Mouse (Mus musculus) liver, embryonic 11.5 days (tissue): ENCODE measurements around the gene Dclk1. TPM values are rescaled to one million over a fixed set of nuclear protein-coding genes. Genes with fewer than 3 reads are reported as not detected.

Experiments used
- ATAC-seq: fragments of 200-750 bp; cut with Nextera tagmentation; replicated peaks from 2 replicates; pipeline ENCODE4 v1.8.0; 2017; ENCODE audit warnings: moderate number of reproducible peaks, mild to moderate bottlenecking, moderate TSS enrichment, moderate library complexity; ENCODE audit not compliant: low FRiP score
- DNase-seq: peaks from one replicate; pipeline ENCODE4 v3.0.0-alpha.2; 2017; ENCODE audit warnings: low spot score
- H3K27ac ChIP-seq: fragments of 300-500 bp; sonication (generic); 2 replicates; pipeline ENCODE4 v1.5.1; 2014; ENCODE audit warnings: mild to moderate bottlenecking, low read depth, low read length, control low read depth
- H3K27me3 ChIP-seq: fragments of 300-500 bp; sonication (generic); replicated peaks from 2 replicates; pipeline ENCODE4 v1.6.1; 2014; ENCODE audit warnings: low read length, mixed read lengths; ENCODE audit not compliant: control insufficient read depth, insufficient read depth
- H3K36me3 ChIP-seq: fragments of 300-500 bp; sonication (generic); 2 replicates; pipeline ENCODE4 v1.6.1; 2014; ENCODE audit warnings: mild to moderate bottlenecking, low read length, moderate library complexity, mixed read lengths; ENCODE audit not compliant: control insufficient read depth, insufficient read depth
- H3K4me1 ChIP-seq: fragments of 300-500 bp; sonication (generic); replicated peaks from 2 replicates; pipeline ENCODE4 v1.6.1; 2014; ENCODE audit warnings: low read length, mixed read lengths; ENCODE audit not compliant: control insufficient read depth, insufficient read depth
- H3K4me2 ChIP-seq: fragments of 300-500 bp; sonication (generic); 2 replicates; pipeline ENCODE4 v1.6.1; 2014; ENCODE audit warnings: mild to moderate bottlenecking, control low read depth, moderate library complexity
- H3K4me3 ChIP-seq: fragments of 300-500 bp; sonication (generic); 2 replicates; pipeline ENCODE4 v1.5.1; 2014; ENCODE audit warnings: low read depth, low read length, control low read depth
- H3K9ac ChIP-seq: fragments of 300-500 bp; sonication (generic); 2 replicates; pipeline ENCODE4 v1.6.1; 2014; ENCODE audit warnings: low read depth, low read length, control low read depth
- H3K9me3 ChIP-seq: fragments of 300-500 bp; sonication (generic); 2 replicates; pipeline ENCODE4 v1.6.1; 2016; ENCODE audit warnings: low read length, inconsistent platforms, mixed read lengths; ENCODE audit not compliant: control insufficient read depth
- WGBS: fragments of 180-500 bp; shearing (Covaris S2); extraction: QIAGEN DNeasy Blood & Tissue Kit; methylation state at CpG from one replicate; pipeline ENCODE4 v1.1.7; 2014; 5-methylcytosine and 5-hydroxymethylcytosine counted together
- polyA plus RNA-seq: library from polyadenylated mRNA; unstranded; fragments of >200 nt; fragmentation: Nextera tagmentation; extraction: Ambion mirVana; gene quantifications from 2 replicates; pipeline ENCODE4 v1.2.1, GENCODE M21; 2014

Dclk1 gene
- polyA plus RNA-seq, 1 experiment from 2014 or later: 3.3 TPM

DNA sequence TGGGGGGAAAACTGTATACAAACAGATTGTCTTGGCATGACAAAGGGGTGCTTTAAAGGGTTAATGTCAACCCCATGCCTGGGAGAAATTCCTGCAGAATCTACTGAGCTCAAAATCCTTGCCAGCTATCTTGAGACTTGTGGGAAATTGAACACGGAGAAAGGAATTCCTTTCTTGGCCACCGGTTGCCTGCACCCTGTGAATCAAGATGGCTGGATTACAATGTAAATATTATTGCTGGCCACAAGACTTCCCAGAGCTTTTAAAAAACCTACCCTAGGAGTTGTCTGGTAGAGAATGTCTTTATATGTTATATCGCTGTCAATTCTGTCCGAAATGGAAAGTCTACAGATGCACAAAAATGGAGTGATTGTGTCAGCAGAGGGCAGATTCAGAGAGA, 28.4 kb upstream of the Dclk1 start:
- Histone ChIP-seq H3K4me2 (no peak overlapping the region), H3K27me3 (no peaks in the 10 kb centered on the region), H3K9me3 (no peaks in the 10 kb centered on the region), H3K4me1 (no peaks in the 10 kb centered on the region), H3K36me3 (no peaks in the 10 kb centered on the region), H3K27ac (no peak overlapping the region), H3K4me3 (no peak overlapping the region), H3K9ac (no peak overlapping the region)
- WGBS: 63% methylated on average over 4 of the region's 4 CpGs
- DNase-seq (no peak), ATAC-seq (no peak)

DNA sequence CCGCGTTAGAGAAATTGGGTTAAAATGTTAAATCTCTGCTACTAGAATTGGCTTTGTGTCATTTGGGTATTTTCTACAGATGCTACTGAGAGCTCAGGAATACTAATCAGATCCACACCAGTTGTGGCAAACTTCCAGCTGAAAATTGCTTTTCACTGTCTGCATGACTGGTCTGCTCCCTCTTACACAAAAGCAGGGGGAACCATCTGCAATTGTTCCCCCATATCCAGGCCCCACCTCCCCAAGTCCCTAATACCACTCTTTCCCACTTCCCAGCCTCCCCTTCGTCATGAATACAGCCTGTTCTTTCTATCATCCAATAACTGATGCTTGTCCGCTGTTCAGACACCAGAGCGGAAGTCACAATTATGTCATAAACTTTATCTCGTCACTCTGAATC, 27.8 kb upstream of the Dclk1 start:
- Histone ChIP-seq H3K9ac (no peak overlapping the region), H3K4me1 (no peaks in the 10 kb centered on the region), H3K9me3 (no peaks in the 10 kb centered on the region), H3K27me3 (no peaks in the 10 kb centered on the region), H3K4me2 (no peak overlapping the region), H3K36me3 (no peaks in the 10 kb centered on the region), H3K27ac (no peak overlapping the region), H3K4me3 (no peak overlapping the region)
- DNase-seq (no peak), ATAC-seq (no peak)
- 81% methylated on average over 6 of the region's 6 CpGs for WGBS

DNA sequence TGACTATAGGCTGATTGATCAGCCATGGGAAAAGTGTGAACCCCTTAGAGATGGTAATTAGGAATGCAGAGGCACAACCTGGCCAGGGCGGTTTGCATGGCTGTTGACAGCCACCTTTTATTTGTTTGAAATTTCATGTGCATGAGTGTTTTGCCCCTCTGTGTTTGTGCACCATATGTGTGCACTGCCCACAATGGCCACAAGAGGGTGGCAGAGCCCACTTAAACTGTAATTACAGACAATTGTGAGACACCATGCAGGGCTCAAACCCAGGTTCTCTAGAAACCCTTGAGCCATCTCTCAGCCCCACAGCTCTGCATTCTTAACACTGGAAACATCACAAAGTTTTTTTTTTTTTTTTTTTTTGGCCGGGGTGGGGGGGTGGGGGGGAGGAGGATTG, 19.7 kb upstream of the Dclk1 start:
- DNase-seq (no peak), ATAC-seq (no peak)
- H3K4me2 ChIP-seq: no peak overlapping the region
- WGBS: 87% methylated on average over 2 of the region's 2 CpGs
- no peaks in the 10 kb centered on the region for H3K4me1 ChIP-seq
- no peaks in the 10 kb centered on the region for H3K36me3 ChIP-seq
- H3K27me3 ChIP-seq: no peaks in the 10 kb centered on the region
- no peak overlapping the region for H3K4me3 ChIP-seq
- no peak overlapping the region for H3K27ac ChIP-seq
- no peak overlapping the region for H3K9ac ChIP-seq
- H3K9me3 ChIP-seq: no peaks in the 10 kb centered on the region

DNA sequence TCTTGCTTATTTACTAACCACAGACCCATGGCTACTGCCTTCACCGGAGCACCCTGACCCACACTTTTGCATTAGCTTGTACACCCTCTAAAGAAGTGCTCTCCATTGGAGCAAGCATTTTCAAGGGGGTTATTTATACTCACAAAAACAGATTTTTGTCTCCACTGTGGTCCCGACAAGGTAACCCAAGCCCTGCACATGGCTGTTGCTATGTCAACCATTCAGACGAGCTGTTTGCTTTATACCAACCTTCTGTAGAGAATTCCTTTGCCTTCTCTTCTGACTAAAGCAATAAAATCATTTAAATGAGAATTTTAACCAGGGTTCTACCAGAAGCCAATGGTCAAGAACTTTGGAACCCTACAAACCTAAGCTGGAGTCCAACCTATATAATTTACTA, 18.3 kb upstream of the Dclk1 start:
- no peaks in the 10 kb centered on the region for H3K9me3 ChIP-seq
- 87% methylated on average over 3 of the region's 3 CpGs for WGBS
- no peak for ATAC-seq

DNA sequence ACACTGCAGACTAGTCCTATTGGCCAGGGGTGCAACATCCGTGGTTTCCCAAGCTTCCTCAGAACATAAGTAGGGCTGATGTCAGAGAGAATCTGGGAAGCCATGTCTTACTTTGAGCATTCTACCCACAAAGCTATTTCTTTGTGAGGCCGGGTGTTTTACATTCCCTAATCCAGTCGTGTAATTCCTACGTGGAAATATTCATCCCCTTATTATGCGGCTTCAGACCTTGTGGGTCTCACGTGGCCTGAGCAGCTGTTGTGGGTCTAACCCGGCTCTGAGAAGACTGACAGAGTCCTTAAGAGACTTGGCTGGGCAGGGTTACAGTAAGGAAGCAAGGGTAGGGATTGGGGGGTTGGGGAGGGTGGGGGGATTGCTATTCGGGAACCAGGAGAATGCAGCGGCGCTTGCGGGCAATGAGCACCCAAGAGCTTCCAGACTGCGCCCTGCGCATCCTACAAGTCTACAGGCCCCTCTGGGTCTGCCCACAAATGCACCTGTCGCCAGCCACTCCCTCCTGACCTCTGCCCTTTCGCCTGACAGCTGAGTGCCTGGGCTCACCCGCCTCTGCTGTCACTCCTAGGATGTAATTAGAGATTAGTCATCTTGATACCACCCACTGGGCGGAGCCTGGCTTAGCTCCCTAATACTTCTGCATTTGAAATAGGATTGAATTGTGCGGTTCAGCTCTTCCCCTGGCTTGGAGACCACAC, 15.5 kb upstream of the Dclk1 start:
- 33% methylated on average over 18 of the region's 18 CpGs for WGBS
- ATAC-seq: no peak

More for the DNA sequence above, 18.3 kb upstream of the Dclk1 start:
- no peaks in the 10 kb centered on the region for H3K27me3 ChIP-seq
- no peak overlapping the region for H3K9ac ChIP-seq
- H3K4me3 ChIP-seq: no peak overlapping the region
- DNase-seq: no peak
- no peaks in the 10 kb centered on the region for H3K36me3 ChIP-seq
- H3K4me2 ChIP-seq: no peak overlapping the region
- H3K4me1 ChIP-seq: no peaks in the 10 kb centered on the region
- no peak overlapping the region for H3K27ac ChIP-seq

DNA sequence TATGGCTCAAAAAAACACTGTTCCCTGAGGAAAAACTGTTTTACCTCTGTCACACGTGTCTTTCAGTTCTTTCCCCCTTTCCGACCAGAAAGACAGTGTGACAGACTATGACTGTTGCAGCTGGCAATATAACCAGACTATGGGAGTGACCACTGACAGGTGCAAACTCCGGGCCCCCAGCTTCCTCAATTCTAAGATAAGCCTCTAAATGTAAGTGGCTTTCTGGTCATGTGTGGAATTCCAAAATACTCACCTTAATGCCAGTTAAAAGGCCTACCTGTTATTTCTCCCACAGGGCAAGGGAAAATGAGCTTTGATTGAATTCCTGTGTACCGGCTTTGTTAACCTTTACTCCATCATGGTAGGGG, 15.0 kb upstream of the Dclk1 start:
- Histone ChIP-seq H3K4me1 (no peaks in the 10 kb centered on the region), H3K27me3 (no peaks in the 10 kb centered on the region), H3K9ac (no peak overlapping the region), H3K27ac (no peak overlapping the region), H3K4me2 (no peak overlapping the region), H3K9me3 (no peaks in the 10 kb centered on the region), H3K4me3 (no peak overlapping the region), H3K36me3 (no peaks in the 10 kb centered on the region)
- 28% methylated on average over 4 of the region's 4 CpGs for WGBS
- ATAC-seq (no peak), DNase-seq (no peak)

More for the DNA sequence above, 15.5 kb upstream of the Dclk1 start:
- Histone ChIP-seq H3K4me3 (no peak overlapping the region), H3K4me2 (no peak overlapping the region), H3K4me1 (no peaks in the 10 kb centered on the region), H3K9ac (no peak overlapping the region), H3K27ac (no peak overlapping the region), H3K36me3 (no peaks in the 10 kb centered on the region), H3K9me3 (no peaks in the 10 kb centered on the region), H3K27me3 (no peaks in the 10 kb centered on the region)
- no peak for DNase-seq

DNA sequence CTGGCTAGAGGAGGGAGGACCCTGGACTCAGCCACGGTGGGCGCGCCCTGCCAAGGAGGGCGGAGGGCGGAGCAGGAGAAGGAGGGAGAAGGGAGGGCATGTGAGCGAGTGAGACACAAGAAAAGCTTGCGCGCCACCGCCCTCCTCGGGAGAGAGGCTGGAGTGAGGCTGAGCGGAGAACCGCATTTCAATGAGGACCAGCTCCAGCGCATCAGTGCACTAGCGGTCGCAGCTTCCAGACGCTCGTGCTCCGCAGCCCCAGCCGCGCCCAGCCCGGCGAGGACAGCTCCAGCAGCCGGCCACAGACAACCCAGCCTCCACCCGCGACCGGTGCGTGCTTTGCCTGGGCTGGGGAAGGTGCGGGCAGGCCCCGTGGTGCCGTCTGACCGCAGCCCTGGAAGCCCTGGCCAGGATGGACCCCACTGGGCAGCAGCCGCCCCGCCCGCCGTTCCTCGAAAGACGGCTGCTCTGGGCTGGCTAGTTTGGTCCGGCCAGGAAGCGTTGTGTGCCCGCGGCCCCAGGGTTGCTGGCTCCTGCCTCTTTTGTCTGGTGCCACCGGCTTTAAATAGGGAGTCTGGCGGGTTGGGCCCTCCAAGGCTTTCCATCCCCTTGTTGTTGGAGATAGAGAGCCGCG, 375 bp downstream of the Dclk1 start:
- Histone ChIP-seq H3K27me3 (peaks cover 28% of the 10 kb centered on the region), H3K4me1 (no peaks in the 10 kb centered on the region), H3K36me3 (no peaks in the 10 kb centered on the region), H3K4me3 (peak overlapping the region; percentile 40), H3K27ac (no peak overlapping the region), H3K9me3 (no peaks in the 10 kb centered on the region), H3K9ac (no peak overlapping the region), H3K4me2 (peak overlapping the region; percentile 61)
- peak; percentile 51 for DNase-seq
- 3% methylated on average over 45 of the region's 45 CpGs for WGBS
- peak; percentile 36; the same call in 1 of the 2 replicates for ATAC-seq

DNA sequence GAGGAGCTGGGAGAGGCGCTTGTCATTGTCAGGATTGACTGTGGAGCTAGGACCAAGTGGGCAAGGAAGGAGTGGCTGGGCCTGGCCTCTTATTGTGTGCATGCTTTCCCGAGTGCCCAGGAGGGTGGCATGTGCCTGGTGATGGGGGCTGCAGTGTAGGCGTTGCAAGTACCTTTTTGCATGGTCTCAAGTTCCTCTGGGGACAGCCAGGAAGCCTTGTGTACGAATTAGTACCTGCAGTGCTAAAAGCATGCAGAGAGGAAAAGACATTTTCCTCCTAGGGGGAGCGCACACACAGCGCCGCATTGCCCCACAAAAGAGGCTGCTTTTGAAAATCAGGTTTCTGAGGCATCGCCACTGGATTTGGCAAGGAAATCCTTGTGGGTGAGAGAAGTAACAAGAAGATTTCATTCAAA, 900 bp downstream of the Dclk1 start:
- Histone ChIP-seq H3K4me3 (peak overlapping the region; percentile 40), H3K36me3 (no peaks in the 10 kb centered on the region), H3K4me1 (no peaks in the 10 kb centered on the region), H3K4me2 (peak overlapping the region; percentile 61), H3K9ac (no peak overlapping the region), H3K27ac (no peak overlapping the region), H3K9me3 (no peaks in the 10 kb centered on the region), H3K27me3 (peaks cover 28% of the 10 kb centered on the region)
- no peak for DNase-seq
- no peak for ATAC-seq
- WGBS: 12% methylated on average over 8 of the region's 8 CpGs

DNA sequence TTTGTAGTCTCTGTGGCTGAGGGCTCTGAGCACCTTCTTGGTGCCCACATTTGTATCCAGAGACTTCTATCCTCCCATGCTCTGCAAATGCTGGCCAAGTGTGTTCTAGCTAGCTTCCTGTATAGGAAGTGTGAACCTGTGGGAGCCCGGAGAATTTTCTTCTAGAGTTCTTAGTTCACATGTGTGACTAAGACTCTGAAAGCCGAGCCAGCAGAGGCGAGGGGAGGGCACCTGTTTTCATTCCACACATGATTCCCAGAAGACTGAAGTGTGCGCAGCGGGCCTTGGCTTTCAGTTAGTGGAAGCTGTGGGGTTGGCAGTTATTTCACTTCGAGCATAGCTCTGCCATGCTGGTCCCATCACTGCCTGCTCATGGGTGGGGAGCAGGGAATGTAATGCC, 1.9 kb downstream of the Dclk1 start:
- Histone ChIP-seq H3K4me3 (no peak overlapping the region), H3K27ac (no peak overlapping the region), H3K27me3 (peaks cover 28% of the 10 kb centered on the region), H3K9me3 (no peaks in the 10 kb centered on the region), H3K9ac (no peak overlapping the region), H3K4me2 (no peak overlapping the region), H3K36me3 (no peaks in the 10 kb centered on the region), H3K4me1 (no peaks in the 10 kb centered on the region)
- ATAC-seq (no peak), DNase-seq (no peak)
- WGBS: 81% methylated on average over 6 of the region's 6 CpGs
